Mouse (Mus musculus): ENCODE data around the gene Oas1a.
"Not testable (repeated sequence)": the region's sequence is repeated elsewhere in the genome, so short reads cannot be mapped to it uniquely, and the experiment has no call there.

Oas1a gene

GRCm38 (mm10) chr5:120906791-120907733 is at the start of gene Oas1a:
TSS of gene Oas1a (minus strand) at chr5:120907521.
- CTCF ChIA-PET, result interaction anchor here (0.6 kb wide), 1 partner anchor 69 kb away, joined by 5 read pairs; no protein-coding TSS in a partner anchor

DNA sequence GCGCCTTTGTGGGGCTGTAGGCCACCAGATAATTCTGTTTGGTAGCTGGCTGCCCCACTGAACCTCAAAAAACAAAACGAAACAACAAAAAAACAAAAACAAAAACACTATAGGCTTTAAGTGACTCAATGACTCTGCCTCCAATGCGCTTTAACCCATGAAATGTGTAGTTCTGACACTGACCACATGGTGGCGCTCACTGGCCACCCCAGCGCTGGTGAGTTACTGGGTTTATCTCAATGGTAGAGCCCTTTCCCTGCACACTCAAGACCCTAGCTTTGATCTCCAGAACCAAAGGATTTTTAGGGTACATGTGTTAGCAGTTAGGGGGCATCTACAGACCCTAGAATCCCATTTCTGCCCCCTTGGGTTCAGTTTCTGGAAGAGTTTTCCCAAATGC is 46.7 kb upstream of the Oas1a start:
- CTCF ChIA-PET, result interaction anchor here (0.6 kb wide), 1 partner anchor 222 kb away, joined by 3 read pairs; no protein-coding TSS in a partner anchor

DNA sequence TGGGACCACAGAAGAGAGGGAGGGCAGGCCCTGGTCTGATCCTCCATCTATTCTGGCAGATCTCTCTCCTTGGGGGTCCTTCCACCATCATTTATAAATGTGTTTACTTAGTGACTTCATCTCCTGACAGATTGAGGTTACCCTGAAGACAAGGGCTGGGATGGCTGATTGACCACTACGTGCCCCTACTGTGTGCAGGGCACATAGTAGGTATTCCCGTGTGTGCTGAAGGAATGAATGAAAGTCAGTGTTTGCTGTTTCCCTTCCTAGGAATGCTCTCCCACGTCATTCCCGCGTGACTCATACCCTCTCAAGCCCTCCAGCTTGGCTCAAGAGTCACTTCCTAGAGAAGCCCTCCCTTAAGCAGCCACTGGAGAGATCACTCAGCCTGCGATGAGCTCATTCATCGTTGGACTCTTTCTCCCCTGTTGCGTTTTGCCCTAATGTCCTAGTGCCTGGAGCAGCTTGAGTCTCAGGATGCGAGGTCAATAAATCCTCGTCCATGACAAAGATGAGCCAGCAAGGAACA is 45.0 kb upstream of the Oas1a start:
- CTCF ChIA-PET, result no interaction called here

DNA sequence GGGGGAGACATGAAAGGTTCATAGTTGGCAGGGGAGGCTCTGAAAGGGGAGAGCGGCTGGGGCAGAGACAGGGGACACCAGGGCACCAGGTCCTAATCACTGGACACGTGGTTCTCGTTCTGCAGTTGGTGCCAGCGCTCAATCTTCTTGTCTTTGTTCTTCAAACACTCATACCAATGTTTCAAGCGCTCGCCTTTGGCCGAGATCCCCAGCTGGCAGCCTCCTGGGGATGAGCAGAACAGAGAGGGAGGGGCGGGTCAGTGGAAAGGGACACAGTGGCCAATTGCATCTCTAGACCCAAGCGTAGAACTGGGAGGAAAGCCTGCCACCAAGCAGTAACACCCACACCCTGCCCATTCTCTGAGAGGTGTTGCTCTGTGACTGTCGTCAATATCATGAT is 34.8 kb upstream of the Oas1a start:
- CTCF ChIA-PET, result no interaction called here

DNA sequence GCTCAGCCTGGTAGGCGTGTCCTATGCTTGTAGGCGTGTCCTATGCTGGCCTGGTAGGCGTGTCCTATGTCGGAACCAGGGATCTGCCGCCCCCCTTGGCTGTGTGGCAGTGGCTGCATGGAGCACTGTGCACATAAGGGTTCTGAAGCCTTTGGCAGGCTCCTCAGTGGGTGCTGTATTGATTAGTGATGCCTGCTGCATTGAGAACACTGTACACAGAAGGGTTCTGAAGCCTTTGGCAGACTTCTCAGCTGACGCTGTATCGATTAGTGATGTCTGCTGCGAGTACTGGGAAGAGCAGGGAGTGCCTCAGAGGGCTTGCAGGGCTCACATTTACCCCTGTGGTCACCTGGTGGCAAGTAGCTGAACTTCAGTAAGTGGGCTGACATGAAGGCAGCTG is 31.3 kb upstream of the Oas1a start:
- CTCF ChIA-PET, result no interaction called here

DNA sequence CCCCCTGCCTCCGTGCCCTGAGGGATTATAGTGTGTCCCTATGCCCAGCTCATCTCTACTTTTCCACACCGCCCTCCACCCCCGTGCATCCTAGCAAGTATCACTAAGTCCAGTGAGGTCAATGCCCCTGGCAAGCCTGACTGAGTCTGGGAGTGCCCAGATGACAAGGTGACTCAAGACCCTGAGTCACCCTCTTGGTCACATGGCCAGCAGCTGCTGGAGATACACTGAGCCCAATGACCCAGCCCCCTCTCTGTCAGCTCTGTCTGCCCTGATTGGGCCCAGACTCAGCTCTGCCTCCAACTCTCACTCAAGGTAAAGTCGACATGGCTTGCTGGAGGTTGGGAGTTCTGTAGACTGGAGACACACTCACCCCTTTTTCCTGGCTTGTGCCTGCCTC is 30.5 kb upstream of the Oas1a start:
- CTCF ChIA-PET, result no interaction called here

GRCm38 (mm10) chr5:120933966-120934365 is 26.6 kb upstream of the Oas1a start:
- CTCF ChIA-PET, result no interaction called here

DNA sequence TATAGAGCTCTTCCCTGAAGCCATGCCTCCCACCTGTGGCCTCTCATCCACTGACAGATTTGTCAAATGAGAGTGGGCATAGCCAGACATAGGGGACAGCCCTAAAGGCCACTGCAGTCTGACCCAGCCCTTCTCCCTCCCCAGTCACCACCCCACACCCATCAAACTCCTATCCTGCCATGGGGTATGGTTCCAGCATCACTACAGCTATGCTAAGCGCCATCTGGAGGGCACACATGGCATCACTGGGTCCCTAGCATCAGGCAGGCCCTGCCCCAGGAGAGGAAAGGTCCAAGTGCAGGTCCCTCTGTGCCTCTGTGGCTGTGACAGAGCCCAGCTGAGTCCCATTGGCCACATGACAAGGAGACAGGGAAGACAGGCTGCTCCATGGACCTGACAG is 19.7 kb upstream of the Oas1a start:
- CTCF ChIA-PET, result no interaction called here

GRCm38 (mm10) chr5:120926311-120926710 is 19.0 kb upstream of the Oas1a start:
- CTCF ChIA-PET, result not testable (repeated sequence)

DNA sequence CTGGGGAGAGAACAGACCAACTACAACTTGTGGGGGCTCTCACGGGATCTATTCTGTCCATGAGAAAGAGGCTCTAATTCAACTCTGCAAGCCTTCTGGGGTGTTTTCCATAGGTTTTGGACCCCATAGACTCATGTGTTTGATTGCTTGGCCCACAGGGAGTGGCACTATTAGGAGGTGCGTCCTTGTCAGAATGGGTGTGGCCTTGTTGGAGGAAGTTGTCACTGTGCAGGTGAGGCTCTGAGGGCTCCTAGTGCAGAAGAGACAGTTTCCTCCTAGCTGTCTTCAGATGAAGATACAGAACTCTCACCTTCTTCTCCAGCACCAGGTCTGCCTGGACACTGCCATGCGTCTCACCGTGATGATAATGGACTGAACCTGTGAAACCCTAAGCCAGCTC is 17.2 kb upstream of the Oas1a start:
- CTCF ChIA-PET, result not testable (repeated sequence)

GRCm38 (mm10) chr5:120923969-120924368 is 16.6 kb upstream of the Oas1a start:
- CTCF ChIA-PET, result no interaction called here

DNA sequence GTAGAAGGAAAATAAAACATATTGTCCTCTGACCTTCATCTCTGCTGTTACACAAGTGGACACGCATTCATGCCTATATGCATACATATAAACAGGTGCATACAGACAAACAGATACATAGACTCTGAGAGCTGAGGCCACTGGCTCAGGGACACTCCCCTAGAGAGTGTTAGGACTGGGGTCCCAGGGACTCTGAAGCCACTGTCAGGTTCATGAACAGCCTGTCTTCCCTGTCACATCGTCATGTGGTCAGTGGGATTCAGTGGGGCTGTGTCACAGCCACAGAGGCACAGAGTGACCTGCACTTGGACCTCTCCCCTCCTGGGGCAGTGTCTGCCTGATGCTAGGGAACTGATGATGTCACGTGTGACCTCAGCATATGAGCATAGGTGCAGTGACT is 13.0 kb upstream of the Oas1a start:
- CTCF ChIA-PET, result no interaction called here

DNA sequence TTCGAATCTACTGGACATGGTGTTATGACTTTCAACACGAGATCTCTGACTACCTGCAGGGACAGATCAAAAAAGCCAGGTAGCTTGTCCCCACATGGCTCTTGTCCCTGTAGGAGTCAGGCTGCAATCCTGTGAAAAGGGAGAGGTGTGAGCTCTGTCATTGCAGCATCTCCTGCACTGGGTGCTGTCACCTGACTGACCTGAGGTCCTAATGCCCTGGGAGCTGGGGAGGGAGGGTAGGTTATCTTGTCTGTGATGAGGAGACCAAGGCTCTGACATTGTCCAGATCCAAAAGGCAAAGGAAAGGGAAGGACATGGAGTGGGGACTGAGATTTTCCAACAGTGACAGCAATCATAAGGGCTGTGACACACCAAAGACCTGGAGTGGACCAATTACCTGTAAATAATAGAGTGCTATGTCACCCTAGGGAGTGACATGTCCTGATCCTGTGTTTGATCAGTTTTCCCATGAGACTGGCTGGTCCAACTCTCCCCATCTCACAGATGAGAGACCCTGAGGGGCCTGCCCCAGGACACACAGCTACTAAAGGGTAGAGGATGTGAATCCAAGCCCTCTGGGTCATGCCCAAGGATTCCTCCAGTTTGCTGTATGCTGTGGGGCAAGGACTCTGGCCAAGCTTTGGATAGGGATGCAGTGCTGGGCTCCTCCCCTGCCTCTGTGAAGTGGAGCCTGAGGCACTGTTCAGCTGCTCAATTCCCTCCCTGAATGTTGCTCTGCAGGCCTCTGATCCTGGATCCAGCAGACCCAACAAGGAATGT is 12.0 kb upstream of the Oas1a start:
- CTCF ChIA-PET, result interaction anchor here (0.6 kb wide), 1 partner anchor 14 kb away, joined by 24 read pairs; no protein-coding TSS in a partner anchor

GRCm38 (mm10) chr5:120914204-120914603 is 6.9 kb upstream of the Oas1a start, which contains the start of gene Oas1d:
TSS of gene Oas1d (plus strand) at chr5:120914536.
- CTCF ChIA-PET, result not testable (repeated sequence)

- CTCF ChIA-PET, result interaction anchor here (0.6 kb wide), 1 partner anchor 20 kb away, joined by 8 read pairs; no protein-coding TSS in a partner anchor
Observed at GRCm38 (mm10) chr5:120908196-120908920, 1.0 kb upstream of the Oas1a start.

DNA sequence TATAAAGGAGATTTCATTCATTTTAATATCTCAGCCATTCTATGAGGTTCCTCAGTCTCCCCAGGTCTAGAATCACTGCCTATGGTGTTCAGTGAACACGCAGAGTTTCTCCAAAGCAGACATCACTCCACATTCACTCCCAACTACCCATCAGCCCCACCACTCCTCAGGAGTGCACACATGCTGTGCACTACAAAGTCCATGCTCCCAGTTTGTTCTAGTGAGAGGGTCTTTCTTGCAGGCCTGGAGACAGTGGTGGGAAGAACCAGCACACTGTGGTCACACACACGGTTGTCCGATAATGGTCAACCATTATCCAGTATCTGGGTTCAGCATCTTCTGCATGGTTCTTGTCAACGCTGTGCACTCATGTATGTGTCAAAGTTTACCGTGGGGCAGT is 5.3 kb downstream of the Oas1a start:
- CTCF ChIA-PET, result no interaction called here

GRCm38 (mm10) chr5:120900666-120901065 is 6.7 kb downstream of the Oas1a start:
- CTCF ChIA-PET, result no interaction called here

GRCm38 (mm10) chr5:120898726-120899125 is 8.6 kb downstream of the Oas1a start:
- CTCF ChIA-PET, result no interaction called here

- CTCF ChIA-PET, result no interaction called here
Observed at GRCm38 (mm10) chr5:120898307-120898706, 9.0 kb downstream of the Oas1a start.

DNA sequence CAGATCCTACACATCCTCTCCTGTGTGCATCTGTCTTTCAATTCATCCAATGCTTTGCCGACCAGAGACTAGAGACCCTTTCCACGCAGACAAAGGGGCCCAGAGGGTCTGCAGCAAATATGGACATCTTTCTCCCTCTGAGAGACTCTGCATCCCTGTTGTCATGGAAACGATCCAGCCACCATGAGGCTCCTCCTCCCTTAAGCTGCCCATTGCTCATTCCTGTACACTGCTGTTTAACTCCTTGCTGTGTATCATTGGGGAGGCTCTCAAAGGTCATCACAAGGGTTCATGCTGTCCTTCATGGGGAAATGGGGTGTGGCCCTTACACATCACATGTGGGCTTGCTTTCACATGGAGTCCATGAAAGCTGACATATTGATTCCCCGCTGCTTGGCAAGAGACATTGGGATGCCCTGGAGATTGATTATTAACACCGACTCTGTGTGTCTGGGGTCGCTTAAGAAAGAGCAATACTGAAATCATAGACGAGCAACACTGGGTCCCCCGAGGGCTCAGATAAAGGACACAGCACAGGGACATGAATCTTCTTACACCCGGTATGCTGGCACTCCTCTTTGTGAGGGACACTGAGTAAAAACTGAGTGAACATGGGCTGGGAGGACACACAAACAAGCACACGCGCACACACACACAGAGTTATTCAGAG is 12.0 kb downstream of the Oas1a start:
- CTCF ChIA-PET, result no interaction called here

DNA sequence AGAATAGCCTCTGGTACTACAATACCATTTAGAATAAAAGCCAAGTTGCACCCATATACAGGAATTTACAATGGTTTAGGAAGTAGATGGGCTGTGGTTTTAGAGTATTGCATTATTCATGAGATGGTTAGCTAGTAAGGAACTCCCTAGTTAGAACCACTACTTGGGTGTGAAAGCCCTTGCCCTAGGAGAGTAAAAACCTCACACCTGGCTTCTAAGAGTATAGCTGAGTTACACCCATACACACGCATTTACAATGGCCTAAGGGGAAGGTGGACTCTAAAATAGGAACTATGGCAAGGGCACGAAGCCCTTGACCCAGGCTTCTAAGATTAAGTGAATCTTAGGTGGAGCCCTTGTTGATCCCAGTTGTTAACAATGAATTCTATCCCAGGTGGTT is 12.6 kb downstream of the Oas1a start:
- CTCF ChIA-PET, result not testable (repeated sequence)
